Mouse (Mus musculus): ENCODE results near the gene Snrnp27. TPM values are rescaled to one million over a fixed set of nuclear protein-coding genes. Genes with fewer than 3 reads are reported as not detected.

The Snrnp27 gene
- polyA plus RNA-seq, 1 experiment from 2014 or later, result 164 TPM

Other genes starting within 250 kb of the Snrnp27 start
- gene C87436, start 246.1 kb downstream of the Snrnp27 start, polyA plus RNA-seq (2015; fragmentation: Nextera tagmentation; extraction: Ambion mirVana), result 29.8 and 30.8 TPM in 2 replicates
- 466 and 487 TPM in 2 replicates for gene Pcbp1, start 158.2 kb downstream of the Snrnp27 start, polyA plus RNA-seq (2015; fragmentation: Nextera tagmentation; extraction: Ambion mirVana)
- gene Asprv1, start 56.4 kb downstream of the Snrnp27 start, polyA plus RNA-seq (2015; fragmentation: Nextera tagmentation; extraction: Ambion mirVana), result 6.9 and 9.5 TPM in 2 replicates
- 10.0 and 11.2 TPM in 2 replicates for gene Mxd1, start 15.4 kb downstream of the Snrnp27 start, polyA plus RNA-seq (2015; fragmentation: Nextera tagmentation; extraction: Ambion mirVana)
- gene Gmcl1, start 48.9 kb upstream of the Snrnp27 start, polyA plus RNA-seq (2015; fragmentation: Nextera tagmentation; extraction: Ambion mirVana), result 30.6 and 37.0 TPM in 2 replicates
- gene Anxa4, start 109.1 kb upstream of the Snrnp27 start, polyA plus RNA-seq (2015; fragmentation: Nextera tagmentation; extraction: Ambion mirVana), result 33.6 and 34.0 TPM in 2 replicates
- 13.6 and 19.0 TPM in 2 replicates for gene Aak1, start 165.0 kb upstream of the Snrnp27 start, polyA plus RNA-seq (2015; fragmentation: Nextera tagmentation; extraction: Ambion mirVana)